Mouse (Mus musculus) lung, adult 18-20 months (tissue): ENCODE measurements around the gene March10.

Source experiments
- DNase-seq, 2 experiments: peaks; one replicate each; pipeline ENCODE4 v3.0.0; 2022; ENCODE audit warnings: mixed read lengths in 2 of 2

March10 gene

GRCm38 (mm10) chr11:105350643-105351042 lies 105.9 kb downstream of the March10 start:
- no peak for DNase-seq

GRCm38 (mm10) chr11:105349780-105350324 lies 106.7 kb downstream of the March10 start:
- DNase-seq: no peak

- DNase-seq: no peak
Observed at GRCm38 (mm10) chr11:105348495-105348982, 108.0 kb downstream of the March10 start.

DNA sequence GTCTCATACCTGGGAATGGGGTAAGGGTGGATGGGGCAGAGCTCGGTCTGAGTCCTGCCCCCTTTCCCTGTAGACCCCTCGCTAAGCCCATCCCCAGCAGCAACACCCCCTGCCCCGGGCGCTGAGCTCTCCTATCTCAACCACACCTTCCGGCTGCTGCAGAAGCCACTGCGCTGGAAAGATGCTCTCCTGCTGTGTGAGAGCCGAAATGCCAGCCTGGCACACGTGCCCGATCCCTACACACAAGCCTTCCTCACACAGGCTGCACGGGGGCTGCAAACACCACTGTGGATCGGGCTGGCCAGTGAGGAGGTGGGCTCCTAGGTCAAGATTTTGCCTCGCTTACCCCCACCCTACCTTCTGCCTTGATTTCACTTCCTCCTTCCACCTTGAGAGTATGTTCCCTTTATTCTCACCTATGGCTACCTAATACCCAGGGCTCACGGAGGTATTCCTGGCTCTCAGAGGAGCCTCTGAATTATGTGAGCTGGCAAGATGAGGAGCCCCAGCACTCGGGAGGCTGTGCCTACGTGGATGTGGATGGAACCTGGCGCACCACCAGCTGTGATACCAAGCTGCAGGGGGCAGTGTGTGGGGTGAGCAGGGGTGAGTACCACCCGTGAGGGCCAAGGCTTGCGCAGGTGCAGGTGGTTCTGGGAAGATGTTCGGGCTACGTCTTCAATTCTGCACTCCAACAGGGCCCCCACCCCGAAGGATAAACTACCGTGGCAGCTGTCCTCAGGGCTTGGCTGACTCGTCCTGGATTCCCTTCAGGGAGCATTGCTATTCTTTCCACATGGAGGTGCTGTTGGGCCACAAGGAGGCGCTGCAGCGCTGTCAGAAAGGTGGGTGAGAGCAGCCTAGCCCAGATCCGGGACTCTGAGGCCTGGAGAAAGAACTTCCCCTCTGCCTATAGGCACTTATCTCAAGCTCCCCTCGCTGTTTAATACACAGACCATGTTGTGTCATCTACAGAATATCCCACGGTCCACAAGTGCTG lies 109.1 kb downstream of the March10 start:
- peak; percentile 77 to 81 for DNase-seq

DNA sequence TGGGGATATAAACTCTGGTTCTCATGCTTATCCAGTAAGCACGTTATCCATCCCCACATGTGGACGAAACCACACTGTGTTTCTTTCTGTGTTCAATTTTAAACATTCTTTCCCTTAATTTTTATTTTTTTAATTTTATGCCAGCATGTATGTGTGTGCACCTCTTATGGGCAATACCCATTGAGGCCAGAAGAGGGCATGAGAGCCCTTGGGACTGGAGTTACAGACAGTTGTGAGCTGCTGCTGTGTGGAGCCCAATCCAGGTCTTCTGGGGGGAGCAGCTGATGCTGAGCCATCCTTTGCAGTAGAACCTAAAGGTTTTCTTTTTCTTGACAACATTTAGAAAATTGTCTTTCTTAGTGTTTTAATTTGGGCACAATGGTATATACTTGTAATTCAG lies 111.3 kb downstream of the March10 start:
- peak in 1 of 2 experiments; percentile 35 for DNase-seq

- DNase-seq: no peak
Observed at GRCm38 (mm10) chr11:105338596-105339390, 117.7 kb downstream of the March10 start.

DNA sequence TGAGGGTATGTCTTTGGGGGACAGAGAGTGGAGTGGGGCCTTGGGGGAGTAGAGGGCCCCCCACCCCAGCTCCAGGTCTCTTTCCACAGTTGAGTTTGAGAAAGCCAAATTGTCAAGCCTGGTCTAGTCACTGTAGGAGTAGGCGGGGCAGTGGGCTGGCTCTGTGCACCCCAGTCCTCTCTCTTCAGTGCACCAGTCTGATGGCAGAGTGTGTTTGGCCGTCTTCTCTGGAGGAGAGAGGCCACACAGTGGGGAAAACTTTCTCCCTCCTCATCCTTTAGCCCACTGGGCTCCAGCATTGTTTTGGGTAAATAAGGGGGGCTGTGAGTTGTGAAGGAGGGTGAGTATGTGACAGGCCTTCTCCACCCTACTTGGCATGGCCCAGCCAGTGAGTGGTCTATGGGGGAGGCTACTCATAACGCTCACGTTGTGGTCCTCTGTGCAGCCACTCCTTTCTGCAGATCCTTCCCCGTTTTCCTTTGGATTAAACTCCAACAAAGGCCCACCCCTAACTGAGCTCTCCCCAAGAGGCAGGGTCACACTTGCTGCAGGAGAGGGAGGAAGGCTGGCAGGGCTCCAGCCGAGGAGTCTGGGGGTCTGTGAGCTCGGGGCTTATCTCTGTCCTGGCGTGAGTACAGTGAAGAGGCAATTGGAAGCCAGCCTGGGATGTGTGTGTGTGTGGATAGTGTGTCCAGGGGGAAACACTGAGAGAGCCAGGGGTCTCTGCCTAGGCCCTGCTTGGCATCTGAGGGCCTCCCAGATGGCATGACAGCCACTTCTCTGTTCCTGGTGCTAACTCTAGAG lies 122.5 kb downstream of the March10 start:
- no peak for DNase-seq

- DNase-seq: peak; percentile 61 to 63
Observed at GRCm38 (mm10) chr11:105332468-105332867, 124.1 kb downstream of the March10 start.

- DNase-seq: peak; percentile 38 to 63
Observed at GRCm38 (mm10) chr11:105331732-105332131, 124.8 kb downstream of the March10 start.

DNA sequence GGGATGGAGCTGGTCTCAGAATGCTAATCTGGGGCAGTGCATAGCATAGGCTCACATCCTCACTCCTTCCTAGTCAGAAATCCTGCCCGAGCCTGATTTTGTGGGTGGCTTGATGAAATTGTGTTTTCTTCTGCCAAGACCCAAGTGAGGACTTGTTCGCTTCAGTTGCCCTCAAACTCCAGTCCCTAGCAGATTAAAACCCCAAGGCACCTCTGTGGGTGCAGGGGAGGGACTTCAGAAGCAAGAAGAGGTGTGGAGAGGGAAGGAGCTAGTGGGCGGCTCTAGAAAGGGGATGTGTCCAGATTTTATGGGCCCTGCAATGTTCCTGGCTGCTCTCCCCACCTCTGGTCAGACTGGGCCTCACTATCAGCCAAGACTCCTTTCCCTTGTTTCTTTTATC lies 125.4 kb downstream of the March10 start:
- no peak for DNase-seq

DNA sequence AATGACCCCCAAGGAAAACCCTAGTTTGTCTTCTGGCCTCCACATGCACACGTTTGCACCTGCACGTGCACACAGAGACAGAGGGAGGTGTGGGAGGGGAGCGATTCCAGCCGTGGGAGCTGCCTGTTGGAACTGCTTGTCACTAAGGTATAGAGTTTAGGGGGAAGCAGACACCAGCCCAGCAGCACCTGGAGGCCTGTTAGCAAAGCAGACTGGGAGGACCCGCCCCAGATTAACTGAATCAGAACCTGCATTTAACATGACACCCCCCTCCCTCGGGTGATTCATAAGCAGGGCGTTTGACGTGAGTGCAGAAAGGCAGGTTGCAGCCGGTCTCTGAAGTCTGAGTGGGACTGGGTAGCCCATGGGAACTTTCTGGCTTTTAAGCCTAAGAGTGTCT lies 126.6 kb downstream of the March10 start:
- DNase-seq: no peak

DNA sequence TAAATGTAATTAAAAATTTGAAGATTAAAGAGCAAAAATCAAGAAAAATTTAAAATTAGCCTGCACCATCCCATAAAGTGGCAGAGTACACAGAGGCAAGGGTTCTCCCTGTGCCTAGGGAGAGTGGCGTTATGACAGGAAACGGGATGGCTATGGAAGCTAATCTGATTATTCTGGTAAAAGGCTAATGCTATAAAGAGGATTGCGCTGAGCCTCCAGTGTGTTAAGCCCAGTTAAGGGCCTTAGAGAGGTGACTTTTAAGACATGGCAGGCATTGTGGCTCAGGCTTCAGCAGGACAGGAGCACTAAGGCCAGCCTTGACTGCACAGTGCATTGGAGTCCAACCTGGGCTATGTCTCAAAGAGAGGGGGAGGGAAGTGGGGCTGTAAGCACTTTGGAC lies 129.4 kb downstream of the March10 start:
- no peak for DNase-seq

- peak; percentile 49 to 57 for DNase-seq
Observed at GRCm38 (mm10) chr11:105323530-105323929, 133.0 kb downstream of the March10 start.

DNA sequence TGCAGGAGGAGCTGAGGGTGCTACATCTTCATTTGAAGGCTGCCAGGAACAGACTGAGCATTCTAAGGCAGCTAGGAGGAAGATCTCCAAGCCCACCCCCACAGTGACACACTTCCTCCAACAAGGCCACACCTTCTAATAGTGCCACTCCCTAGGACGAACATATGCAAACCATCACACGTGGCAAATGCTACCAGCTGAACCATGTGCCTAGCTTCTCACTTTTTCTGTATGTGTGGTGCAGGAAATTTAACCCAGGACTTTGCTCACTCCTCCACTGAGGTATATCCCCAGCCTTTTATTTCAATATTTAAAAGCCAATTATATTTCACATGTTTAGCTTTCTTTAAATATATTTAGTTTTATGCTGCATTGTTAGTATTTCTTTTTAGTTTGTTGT lies 135.4 kb downstream of the March10 start:
- DNase-seq: no peak

- no peak for DNase-seq
Observed at GRCm38 (mm10) chr11:105317769-105318168, 138.8 kb downstream of the March10 start.

DNA sequence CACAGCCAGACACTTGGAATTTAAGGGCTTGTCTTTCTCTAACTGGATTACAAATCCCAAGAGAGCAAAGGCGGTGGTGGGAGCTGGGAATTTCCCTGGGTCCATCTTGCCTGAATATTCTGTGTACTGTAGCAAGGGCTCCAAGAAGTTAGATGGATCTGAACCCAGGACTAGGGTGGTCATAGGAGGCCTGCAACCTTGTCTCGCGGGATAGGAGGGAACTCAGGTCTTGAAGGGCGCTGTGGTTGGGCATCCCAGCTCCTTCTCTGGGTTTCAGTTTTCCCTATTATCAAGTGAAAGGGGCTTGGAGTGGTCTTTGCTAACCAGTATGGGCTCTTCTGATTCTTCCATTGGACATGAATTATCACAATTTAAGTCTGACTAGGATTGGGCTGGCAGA lies 140.4 kb downstream of the March10 start:
- DNase-seq: no peak

- DNase-seq: peak in 1 of 2 experiments; percentile 26
Observed at GRCm38 (mm10) chr11:105315296-105315695, 141.2 kb downstream of the March10 start.

DNA sequence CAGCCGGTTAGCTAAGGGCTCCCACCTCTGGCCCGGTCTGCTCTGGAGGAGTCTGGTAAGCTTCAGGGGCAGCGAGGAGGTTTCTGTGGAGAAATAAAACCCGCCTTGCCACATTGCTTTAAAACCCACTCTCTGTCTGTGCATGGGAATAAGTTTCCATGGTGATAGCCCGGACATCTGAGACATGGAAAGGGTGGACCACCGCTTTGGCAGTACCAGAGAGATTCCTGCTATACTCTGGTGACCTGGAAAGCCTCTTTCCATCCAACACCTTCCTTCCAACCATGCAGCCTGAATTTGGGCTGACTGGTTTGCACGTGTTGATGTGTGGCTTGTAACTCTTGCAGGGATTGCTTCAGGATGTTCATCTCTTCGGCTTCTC lies 142.9 kb downstream of the March10 start:
- DNase-seq: no peak

GRCm38 (mm10) chr11:105312972-105313632 lies 143.4 kb downstream of the March10 start:
- peak; percentile 37 to 57 for DNase-seq

- peak in 1 of 2 experiments; percentile 11 for DNase-seq
Observed at GRCm38 (mm10) chr11:105312311-105312942, 144.1 kb downstream of the March10 start.
